Mouse (Mus musculus): ENCODE data around the gene Fgfr2. TPM values are rescaled to one million over a fixed set of nuclear protein-coding genes. Genes with fewer than 3 reads are reported as not detected.

Fgfr2 gene
- polyA plus RNA-seq, 1 experiment, result 1.7 TPM

- H3K36me3 ChIP-seq (ENCODE audit: control insufficient read depth, insufficient read depth), result no peaks in the 10 kb centered on the region
- TF ChIP-seq USF1 (IDR thresholded peaks at IDR 0.05; ENCODE audit: low read depth) (no peak), FOSL1 (IDR thresholded peaks at IDR 0.05; ENCODE audit: insufficient read depth, low read length, poor library complexity, severe bottlenecking) (no peak), CEBPB (IDR thresholded peaks at IDR 0.05; ENCODE audit: low read depth) (no peak), MAX (IDR thresholded peaks at IDR 0.05) (no peak)
- no peaks in the 10 kb centered on the region for H3K79me3 ChIP-seq (ENCODE audit: low read depth)
- no peaks in the 10 kb centered on the region for H3K79me2 ChIP-seq (ENCODE audit: control insufficient read depth, insufficient read depth)
- H3K4me3 ChIP-seq (ENCODE audit: insufficient read depth, poor library complexity, severe bottlenecking), result no peak overlapping the region
- H3K27me3 ChIP-seq (ENCODE audit: control insufficient read depth, insufficient read depth, insufficient read length), result no peaks in the 10 kb centered on the region
- no peak overlapping the region for H3ac ChIP-seq (ENCODE audit: control insufficient read depth, insufficient read length, low read depth)
Measured at GRCm38 (mm10) chr7:131184339-131184738, 1938.8 kb downstream of the Fgfr2 start.

DNA sequence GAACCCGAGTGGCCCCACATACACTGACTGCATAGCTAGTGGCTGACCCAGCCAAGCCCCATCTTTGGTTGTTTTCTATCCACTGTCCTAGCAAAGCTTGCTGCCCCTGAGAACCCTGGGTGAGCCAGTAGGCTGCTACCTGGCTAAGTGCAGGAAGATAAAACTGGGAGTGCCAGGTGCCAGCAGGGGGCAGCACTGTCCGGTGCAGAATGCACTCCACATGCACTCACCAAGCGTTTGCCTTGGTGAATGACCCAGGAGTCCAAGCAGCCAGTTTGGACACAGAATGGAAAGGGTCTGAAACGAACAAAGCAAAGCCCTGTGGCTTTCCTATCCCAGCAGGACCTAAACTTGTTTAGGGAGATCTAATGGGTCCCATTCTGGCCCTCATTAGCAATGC is 1940.5 kb downstream of the Fgfr2 start:
- Histone ChIP-seq H3K79me3 (ENCODE audit: low read depth) (no peaks in the 10 kb centered on the region), H3K4me3 (ENCODE audit: insufficient read depth, poor library complexity, severe bottlenecking) (no peak overlapping the region), H3K27me3 (ENCODE audit: control insufficient read depth, insufficient read depth, insufficient read length) (no peaks in the 10 kb centered on the region), H3K79me2 (ENCODE audit: control insufficient read depth, insufficient read depth) (no peaks in the 10 kb centered on the region), H3K36me3 (ENCODE audit: control insufficient read depth, insufficient read depth) (no peaks in the 10 kb centered on the region), H3ac (ENCODE audit: control insufficient read depth, insufficient read length, low read depth) (no peak overlapping the region)
- TF ChIP-seq USF1 (IDR thresholded peaks at IDR 0.05; ENCODE audit: low read depth) (no peak), CEBPB (IDR thresholded peaks at IDR 0.05; ENCODE audit: low read depth) (no peak), CTCF (IDR thresholded peaks at IDR 0.05; ENCODE audit: control insufficient read depth, insufficient read depth, insufficient read length) (peak; percentile 38)

DNA sequence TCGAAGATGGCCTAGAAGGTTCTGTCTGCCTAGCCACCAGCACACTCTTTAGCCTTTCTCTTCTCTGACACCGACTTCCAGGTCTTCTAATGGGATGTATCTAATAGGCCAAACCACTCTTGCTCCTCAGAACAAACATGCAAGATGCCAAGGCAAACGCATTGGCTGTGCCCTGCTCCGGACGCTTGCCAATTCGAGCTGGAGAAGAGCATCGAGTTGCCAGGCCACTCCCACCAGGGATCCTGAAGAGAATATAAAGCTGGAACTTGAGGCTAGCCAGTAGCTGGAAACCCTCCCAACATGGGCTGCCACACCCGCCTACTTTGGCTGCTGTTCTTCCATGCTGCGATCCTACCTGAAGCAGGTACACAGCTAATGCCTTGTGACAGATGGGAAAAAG is 1949.0 kb downstream of the Fgfr2 start, which contains the start of gene 5430419D17Rik:
Gene 5430419D17Rik, plus strand, starts transcription at position 282 of the 400 bp plus-strand sequence.
- TF ChIP-seq FOSL1 (IDR thresholded peaks at IDR 0.05; ENCODE audit: insufficient read depth, low read length, poor library complexity, severe bottlenecking) (no peak), MYOD1 (IDR thresholded peaks at IDR 0.05; ENCODE audit: control insufficient read depth, insufficient read length, low read depth) (no peak)
- no peaks in the 10 kb centered on the region for H3K79me3 ChIP-seq (ENCODE audit: low read depth)

DNA sequence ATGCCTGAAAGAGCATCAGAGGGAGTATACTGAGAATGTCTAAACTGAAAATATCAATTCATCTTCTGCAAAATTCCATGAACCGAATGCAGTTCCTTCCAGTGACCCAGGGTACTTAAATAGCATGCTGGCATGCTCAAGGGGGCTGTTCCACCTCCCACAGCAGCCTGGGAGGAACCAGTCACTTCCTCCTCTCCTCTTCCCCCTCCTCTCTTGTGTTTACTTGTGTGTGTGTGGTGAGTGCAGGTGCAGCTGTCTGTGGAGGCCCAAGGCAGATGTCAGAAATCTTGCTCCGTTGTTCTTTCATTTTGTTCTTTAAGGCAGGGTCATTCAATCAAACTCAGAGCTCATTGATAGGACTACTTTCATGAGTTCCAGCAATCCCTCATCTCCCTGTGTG is 1954.1 kb downstream of the Fgfr2 start:
- no peak for TF ChIP-seq USF1 (IDR thresholded peaks at IDR 0.05; ENCODE audit: low read depth)
- no peak for TF ChIP-seq MYOD1 (IDR thresholded peaks at IDR 0.05; ENCODE audit: control insufficient read depth, insufficient read length, low read depth)
- TF ChIP-seq MAX (IDR thresholded peaks at IDR 0.05), result no peak
- no peak for TF ChIP-seq MYOG (IDR thresholded peaks at IDR 0.05; ENCODE audit: control insufficient read depth, extremely low read depth, insufficient read length)
- TF ChIP-seq FOSL1 (IDR thresholded peaks at IDR 0.05; ENCODE audit: insufficient read depth, low read length, poor library complexity, severe bottlenecking), result no peak
- TF ChIP-seq CTCF (IDR thresholded peaks at IDR 0.05; ENCODE audit: control insufficient read depth, insufficient read depth, insufficient read length), result no peak
- TF ChIP-seq CEBPB (IDR thresholded peaks at IDR 0.05; ENCODE audit: low read depth), result no peak
- H3K79me3 ChIP-seq (ENCODE audit: low read depth), result no peaks in the 10 kb centered on the region
- H3ac ChIP-seq (ENCODE audit: control insufficient read depth, insufficient read length, low read depth), result no peak overlapping the region
- H3K36me3 ChIP-seq (ENCODE audit: control insufficient read depth, insufficient read depth), result no peaks in the 10 kb centered on the region
- no peaks in the 10 kb centered on the region for H3K27me3 ChIP-seq (ENCODE audit: control insufficient read depth, insufficient read depth, insufficient read length)
- no peak overlapping the region for H3K4me3 ChIP-seq (ENCODE audit: insufficient read depth, poor library complexity, severe bottlenecking)
- H3K79me2 ChIP-seq (ENCODE audit: control insufficient read depth, insufficient read depth), result no peaks in the 10 kb centered on the region

More for the DNA sequence above, 1949.0 kb downstream of the Fgfr2 start, which contains the start of gene 5430419D17Rik:
- no peak within 1 kb of the TSS for H3K4me3 ChIP-seq (ENCODE audit: insufficient read depth, poor library complexity, severe bottlenecking)
- H3K79me2 ChIP-seq (ENCODE audit: control insufficient read depth, insufficient read depth), result no peaks in the 10 kb centered on the region
- no peaks in the 10 kb centered on the region for H3K36me3 ChIP-seq (ENCODE audit: control insufficient read depth, insufficient read depth)
- no peaks in the 10 kb centered on the region for H3K27me3 ChIP-seq (ENCODE audit: control insufficient read depth, insufficient read depth, insufficient read length)
- H3ac ChIP-seq (ENCODE audit: control insufficient read depth, insufficient read length, low read depth), result no peak within 1 kb of the TSS

DNA sequence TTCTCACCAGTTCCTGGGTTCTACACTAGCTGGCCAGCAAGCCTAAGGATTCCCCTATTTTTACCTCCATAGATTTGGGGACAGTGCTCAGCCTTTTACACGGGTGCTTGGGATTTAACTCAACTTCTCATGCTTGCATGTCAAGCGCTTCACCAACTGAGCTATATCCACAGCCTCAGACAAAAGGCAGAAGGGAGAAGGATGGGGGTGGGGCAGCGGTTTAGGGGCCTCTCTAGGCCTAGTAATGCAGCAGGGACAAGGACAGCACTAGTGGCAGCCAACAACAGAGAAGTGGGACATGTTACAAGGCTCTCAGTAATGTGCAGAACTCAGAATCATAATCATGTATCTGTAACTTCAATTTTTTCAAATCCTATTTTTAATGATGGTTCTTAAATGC is 1955.4 kb downstream of the Fgfr2 start:
- Histone ChIP-seq H3ac (ENCODE audit: control insufficient read depth, insufficient read length, low read depth) (no peak overlapping the region), H3K27me3 (ENCODE audit: control insufficient read depth, insufficient read depth, insufficient read length) (no peaks in the 10 kb centered on the region), H3K79me2 (ENCODE audit: control insufficient read depth, insufficient read depth) (no peaks in the 10 kb centered on the region), H3K4me3 (ENCODE audit: insufficient read depth, poor library complexity, severe bottlenecking) (no peak overlapping the region), H3K36me3 (ENCODE audit: control insufficient read depth, insufficient read depth) (no peaks in the 10 kb centered on the region), H3K79me3 (ENCODE audit: low read depth) (no peaks in the 10 kb centered on the region)
- TF ChIP-seq CEBPB (IDR thresholded peaks at IDR 0.05; ENCODE audit: low read depth) (no peak), FOSL1 (IDR thresholded peaks at IDR 0.05; ENCODE audit: insufficient read depth, low read length, poor library complexity, severe bottlenecking) (no peak), MAX (IDR thresholded peaks at IDR 0.05) (no peak), MYOG (IDR thresholded peaks at IDR 0.05; ENCODE audit: control insufficient read depth, extremely low read depth, insufficient read length) (no peak), MYOD1 (IDR thresholded peaks at IDR 0.05; ENCODE audit: control insufficient read depth, insufficient read length, low read depth) (no peak), USF1 (IDR thresholded peaks at IDR 0.05; ENCODE audit: low read depth) (no peak), CTCF (IDR thresholded peaks at IDR 0.05; ENCODE audit: control insufficient read depth, insufficient read depth, insufficient read length) (no peak)

- H3K36me3 ChIP-seq (ENCODE audit: control insufficient read depth, insufficient read depth), result no peaks in the 10 kb centered on the region
- H3ac ChIP-seq (ENCODE audit: control insufficient read depth, insufficient read length, low read depth), result no peak overlapping the region
- no peaks in the 10 kb centered on the region for H3K79me3 ChIP-seq (ENCODE audit: low read depth)
- no peak overlapping the region for H3K4me3 ChIP-seq (ENCODE audit: insufficient read depth, poor library complexity, severe bottlenecking)
- H3K79me2 ChIP-seq (ENCODE audit: control insufficient read depth, insufficient read depth), result no peaks in the 10 kb centered on the region
- H3K27me3 ChIP-seq (ENCODE audit: control insufficient read depth, insufficient read depth, insufficient read length), result no peaks in the 10 kb centered on the region
- TF ChIP-seq USF1 (IDR thresholded peaks at IDR 0.05; ENCODE audit: low read depth) (no peak), MYOG (IDR thresholded peaks at IDR 0.05; ENCODE audit: control insufficient read depth, extremely low read depth, insufficient read length) (no peak), CTCF (IDR thresholded peaks at IDR 0.05; ENCODE audit: control insufficient read depth, insufficient read depth, insufficient read length) (no peak), FOSL1 (IDR thresholded peaks at IDR 0.05; ENCODE audit: insufficient read depth, low read length, poor library complexity, severe bottlenecking) (no peak), MYOD1 (IDR thresholded peaks at IDR 0.05; ENCODE audit: control insufficient read depth, insufficient read length, low read depth) (no peak), MAX (IDR thresholded peaks at IDR 0.05) (no peak), CEBPB (IDR thresholded peaks at IDR 0.05; ENCODE audit: low read depth) (no peak)
Measured at GRCm38 (mm10) chr7:131162251-131162650, 1960.9 kb downstream of the Fgfr2 start.
